Comparison of ENCODE assay signal across 20 mouse cellular contexts in genomic region chr14:76849636-76850035, GRCm38 (mm10).
DNase-seq lines count a peak whose midpoint lies in the region; ATAC-seq lines count a peak whose summit lies in the region.
"Had no signal": no experiment of that assay in that cellular context is flagged by ENCODE, and none has a peak within 500 bp of the region (broad histone marks: within the 10 kb centered on the region; RNA-seq: fewer than 3 reads in every experiment).

No protein-coding gene starts in this region.

- no peak overlapping the region for H3K9ac ChIP-seq in heart, embryonic 14.5 days (ENCODE audit: low read length)
- no peak overlapping the region for H3K9ac ChIP-seq in liver, embryonic 12.5 days
- H3K9ac ChIP-seq in liver, embryonic 13.5 days: no peak overlapping the region
- H3K9ac ChIP-seq: forebrain, embryonic 15.5 days; hindbrain, embryonic 13.5 days; limb, embryonic 15.5 days had no signal

- H3K27me3 ChIP-seq in heart, embryonic 14.5 days (ENCODE audit: control insufficient read depth, insufficient read depth, low read length): no peaks in the 10 kb centered on the region
- no peaks in the 10 kb centered on the region for H3K27me3 ChIP-seq in liver, embryonic 12.5 days (replicated peaks)
- H3K27me3 ChIP-seq in liver, embryonic 13.5 days: 0 out of 2 replicates have a peak, but pooled peaks cover 4% of the 10 kb centered on the region
- H3K27me3 ChIP-seq: forebrain, embryonic 15.5 days; hindbrain, embryonic 13.5 days; limb, embryonic 15.5 days had no signal

- H3K36me3 ChIP-seq in heart, embryonic 14.5 days (ENCODE audit: control insufficient read depth, insufficient read depth, low read length): no peaks in the 10 kb centered on the region
- no peaks in the 10 kb centered on the region for H3K36me3 ChIP-seq in liver, embryonic 12.5 days
- no peaks in the 10 kb centered on the region for H3K36me3 ChIP-seq in liver, embryonic 13.5 days
- H3K36me3 ChIP-seq: embryonic facial prominence, embryonic 10.5 days; forebrain, embryonic 15.5 days; hindbrain, embryonic 13.5 days; limb, embryonic 15.5 days had no signal

- intact Hi-C loops in heart, postnatal 14 days (cut with DNase I): no loop called here

- 56% methylated on average over 6 of the region's 6 CpGs for WGBS in heart, embryonic 14.5 days
- WGBS in liver, embryonic 12.5 days (ENCODE audit: insufficient replicate concordance): 67% methylated on average over 6 of the region's 6 CpGs
- 65% methylated on average over 6 of the region's 6 CpGs for WGBS in liver, embryonic 13.5 days (ENCODE audit: insufficient replicate concordance)

- H3K9me3 ChIP-seq in heart, embryonic 14.5 days (ENCODE audit: control insufficient read depth, low read length): no peaks in the 10 kb centered on the region
- H3K9me3 ChIP-seq in liver, embryonic 12.5 days (replicated peaks): no peaks in the 10 kb centered on the region
- H3K9me3 ChIP-seq in liver, embryonic 13.5 days (replicated peaks): no peaks in the 10 kb centered on the region
- H3K9me3 ChIP-seq: embryonic facial prominence, embryonic 10.5 days; forebrain, embryonic 15.5 days; hindbrain, embryonic 13.5 days; limb, embryonic 15.5 days had no signal

- no peak for ATAC-seq in heart, embryonic 14.5 days (ENCODE audit: insufficient number of reproducible peaks, insufficient read depth, low FRiP score, low read depth)
- no peak for ATAC-seq in liver, embryonic 12.5 days
- ATAC-seq in liver, embryonic 13.5 days (ENCODE audit: low read depth): no peak
- ATAC-seq: activated CD4-positive, CD25-positive, alpha-beta regulatory T cell, adult 4 months; forebrain, embryonic 15.5 days had no signal

- H3K4me2 ChIP-seq in heart, embryonic 14.5 days (ENCODE audit: low read length): peak overlapping the region; percentile 25; the same call in 1 of the 2 replicates
- H3K4me2 ChIP-seq in liver, embryonic 12.5 days: peak overlapping the region; percentile 40
- peak overlapping the region; percentile 30 for H3K4me2 ChIP-seq in liver, embryonic 13.5 days
- H3K4me2 ChIP-seq: forebrain, embryonic 15.5 days; hindbrain, embryonic 13.5 days; limb, embryonic 15.5 days; midbrain, embryonic 11.5 days had no signal

- peaks cover 5 to 9% of the 10 kb centered on the region in 2 experiments; a peak in 2 of 4 replicates for H3K4me1 ChIP-seq in heart, embryonic 14.5 days (ENCODE audit: control insufficient read depth in 2 of 2, insufficient read depth in 2 of 2, low read length in 2 of 2)
- peaks cover 28% of the 10 kb centered on the region for H3K4me1 ChIP-seq in liver, embryonic 12.5 days
- H3K4me1 ChIP-seq in liver, embryonic 13.5 days (replicated peaks): peaks cover 26% of the 10 kb centered on the region
- H3K4me1 ChIP-seq: forebrain, embryonic 15.5 days; hindbrain, embryonic 13.5 days had no signal

- H3K27ac ChIP-seq in heart, embryonic 14.5 days (replicated peaks in 1 of 2; ENCODE audit: control insufficient read depth in 1 of 2, insufficient read depth in 1 of 2, low read depth in 2 of 2, low read length in 2 of 2): no peak overlapping the region
- H3K27ac ChIP-seq in liver, embryonic 12.5 days: no peak overlapping the region
- no peak overlapping the region for H3K27ac ChIP-seq in liver, embryonic 13.5 days
- H3K27ac ChIP-seq: embryonic facial prominence, embryonic 10.5 days; forebrain, embryonic 15.5 days; hindbrain, embryonic 13.5 days; left cerebral cortex, adult 2 months; limb, embryonic 15.5 days had no signal

- no peak overlapping the region for H3K4me3 ChIP-seq in heart, embryonic 14.5 days (ENCODE audit: control insufficient read depth in 1 of 2, insufficient read depth in 1 of 2, low read depth in 1 of 2, low read length in 2 of 2)
- H3K4me3 ChIP-seq in liver, embryonic 12.5 days: no peak overlapping the region
- H3K4me3 ChIP-seq in liver, embryonic 13.5 days (replicated peaks): no peak overlapping the region
- H3K4me3 ChIP-seq: embryonic facial prominence, embryonic 10.5 days; forebrain, embryonic 15.5 days; hindbrain, embryonic 13.5 days; left cerebral cortex, adult 2 months; limb, embryonic 15.5 days had no signal

- no peak for DNase-seq in heart, postnatal 14 days
- DNase-seq in liver: no peak
- DNase-seq in R1 (ENCODE audit: low read depth, low spot score): peak; percentile 8
- no peak for DNase-seq in liver, embryonic 13.5 days
- DNase-seq in kidney, adult 9 months: no peak
- DNase-seq: adrenal gland, adult 8-10 months; cerebellum, adult 11-12 months; kidney, adult 2 months; kidney, postnatal 10 days; right cerebral cortex, postnatal 4 days; thymus, postnatal 14 days had no signal
